Comparison of ENCODE assay signal across 17 mouse cellular contexts in genomic region chr17:68405993-68406392, GRCm38 (mm10).
DNase-seq lines count a peak whose midpoint lies in the region; ATAC-seq and TF ChIP-seq lines count a peak whose summit lies in the region.
"Had no signal": no experiment of that assay in that cellular context is flagged by ENCODE, and none has a peak within 500 bp of the region (broad histone marks: within the 10 kb centered on the region; RNA-seq: fewer than 3 reads in every experiment).

No protein-coding gene starts in this region.

- H3K9ac ChIP-seq in hindbrain, postnatal 0 days (replicated peaks; ENCODE audit: low read length) = no peak overlapping the region
- no peak overlapping the region for H3K9ac ChIP-seq in hindbrain, embryonic 11.5 days (ENCODE audit: low read depth, low read length)
- H3K9ac ChIP-seq: heart, embryonic 12.5 days; limb, embryonic 13.5 days; midbrain, embryonic 13.5 days had no signal

- no peaks in the 10 kb centered on the region for H3K27me3 ChIP-seq in hindbrain, postnatal 0 days (ENCODE audit: insufficient read depth, low read length)
- no peaks in the 10 kb centered on the region for H3K27me3 ChIP-seq in hindbrain, embryonic 11.5 days (ENCODE audit: control insufficient read depth, insufficient read depth, low read length)
- no peaks in the 10 kb centered on the region for H3K27me3 ChIP-seq in heart, embryonic 10.5 days (ENCODE audit: insufficient read depth, poor library complexity, severe bottlenecking)
- H3K27me3 ChIP-seq: heart, embryonic 12.5 days; limb, embryonic 13.5 days; midbrain, embryonic 13.5 days had no signal

- H3K4me1 ChIP-seq in hindbrain, postnatal 0 days (ENCODE audit: insufficient read depth, low read length) = no peaks in the 10 kb centered on the region
- no peaks in the 10 kb centered on the region for H3K4me1 ChIP-seq in hindbrain, embryonic 11.5 days (replicated peaks; ENCODE audit: control insufficient read depth, insufficient read depth, low read length)
- no peaks in the 10 kb centered on the region for H3K4me1 ChIP-seq in heart, embryonic 10.5 days
- H3K4me1 ChIP-seq: heart, embryonic 12.5 days; limb, embryonic 13.5 days; midbrain, embryonic 13.5 days had no signal

- H3K36me3 ChIP-seq in hindbrain, postnatal 0 days (ENCODE audit: insufficient read depth, low read length) = no peaks in the 10 kb centered on the region
- H3K36me3 ChIP-seq in hindbrain, embryonic 11.5 days (ENCODE audit: control insufficient read depth, insufficient read depth, low read length) = no peaks in the 10 kb centered on the region
- H3K36me3 ChIP-seq in heart, embryonic 10.5 days = no peaks in the 10 kb centered on the region
- H3K36me3 ChIP-seq: heart, embryonic 12.5 days; limb, embryonic 13.5 days; midbrain, embryonic 13.5 days had no signal

- no peaks in the 10 kb centered on the region for H3K9me3 ChIP-seq in hindbrain, postnatal 0 days (ENCODE audit: low read length)
- H3K9me3 ChIP-seq in hindbrain, embryonic 11.5 days (ENCODE audit: control insufficient read depth, low read length) = no peaks in the 10 kb centered on the region
- no peaks in the 10 kb centered on the region for H3K9me3 ChIP-seq in heart, embryonic 10.5 days
- H3K9me3 ChIP-seq: heart, embryonic 12.5 days; limb, embryonic 13.5 days; midbrain, embryonic 13.5 days had no signal

- H3K4me3 ChIP-seq in hindbrain, postnatal 0 days (ENCODE audit: low read length) = no peak overlapping the region
- no peak overlapping the region for H3K4me3 ChIP-seq in hindbrain, embryonic 11.5 days (ENCODE audit: low read depth, low read length)
- H3K4me3 ChIP-seq in heart, embryonic 10.5 days = no peak overlapping the region
- H3K4me3 ChIP-seq: heart, embryonic 12.5 days; limb, embryonic 13.5 days; midbrain, embryonic 13.5 days had no signal

- WGBS in hindbrain, postnatal 0 days = 23% methylated on average over 1 of the region's 1 CpGs
- WGBS in hindbrain, embryonic 11.5 days = 60% methylated on average over 1 of the region's 1 CpGs
- 55% methylated on average over 1 of the region's 1 CpGs for WGBS in heart, embryonic 10.5 days

- ATAC-seq in hindbrain, postnatal 0 days = peak; percentile 75
- ATAC-seq in hindbrain, embryonic 11.5 days (ENCODE audit: low FRiP score) = no peak
- ATAC-seq: midbrain, embryonic 13.5 days had no signal

- TF ChIP-seq CTCF in hindbrain, postnatal 0 days (IDR thresholded peaks at IDR 0.05; ENCODE audit: low read depth) = no peak

- H3K4me2 ChIP-seq in hindbrain, postnatal 0 days (ENCODE audit: low read depth, low read length) = no peak overlapping the region
- H3K4me2 ChIP-seq in hindbrain, embryonic 11.5 days (replicated peaks; ENCODE audit: low read depth, low read length) = no peak overlapping the region
- H3K4me2 ChIP-seq: heart, embryonic 12.5 days; limb, embryonic 13.5 days; midbrain, embryonic 13.5 days had no signal

- H3K27ac ChIP-seq in hindbrain, postnatal 0 days = no peak overlapping the region
- no peak overlapping the region for H3K27ac ChIP-seq in hindbrain, embryonic 11.5 days (ENCODE audit: low read depth, low read length)
- no peak overlapping the region for H3K27ac ChIP-seq in heart, embryonic 10.5 days
- H3K27ac ChIP-seq: limb, embryonic 13.5 days; midbrain, embryonic 13.5 days; stomach, postnatal 0 days had no signal

- peak; percentile 66 to 75 for DNase-seq in cerebellum, postnatal 10 days
- no peak for DNase-seq in cerebellum, adult 11-12 months
- DNase-seq in hindbrain, postnatal 0 days (ENCODE audit: low spot score) = peak; percentile 70
- DNase-seq in hindbrain, embryonic 11.5 days (ENCODE audit: low spot score) = no peak
- peak; percentile 39 for DNase-seq in layer of hippocampus, adult 11-12 months (ENCODE audit: low spot score)
- peak; percentile 14 to 22 for DNase-seq in layer of hippocampus, postnatal 25 days (ENCODE audit: extremely low spot score in 1 of 2, low spot score in 1 of 2)
- no peak for DNase-seq in heart, embryonic 10.5 days (ENCODE audit: low spot score)
- DNase-seq: gastrocnemius, postnatal 25 days; heart, postnatal 4 days; kidney, adult 11 months; kidney, postnatal 36 days; lung, postnatal 36 days; thymus, postnatal 4 days had no signal

Comparison
In these comparisons a context has a peak if more than half of its experiments do, and no peak if none do; other contexts are left out.
1. DNase-seq: peak in cerebellum, postnatal 10 days (2 of 2), hindbrain, postnatal 0 days (single experiment), layer of hippocampus, adult 11-12 months (single experiment) and layer of hippocampus, postnatal 25 days (2 of 2); none in cerebellum, adult 11-12 months (single experiment), hindbrain, embryonic 11.5 days (single experiment) and heart, embryonic 10.5 days (single experiment).